Comparison of ENCODE assay signal across 8 mouse cellular contexts in genomic region chr10:75098446-75099183, GRCm38 (mm10). TPM values are rescaled to one million over a fixed set of nuclear protein-coding genes. Genes with fewer than 3 reads are reported as not detected.
DNase-seq lines count a peak whose midpoint lies in the region; ATAC-seq and TF ChIP-seq lines count a peak whose summit lies in the region.

No protein-coding gene starts in this region.

- no peak overlapping the region for H3K27ac ChIP-seq in hindbrain, postnatal 0 days

- no peak overlapping the region for H3K4me2 ChIP-seq in hindbrain, postnatal 0 days (ENCODE audit: low read depth, low read length)

- WGBS in hindbrain, postnatal 0 days, result 28% methylated on average over 10 of the region's 10 CpGs

- peak; percentile 23 for DNase-seq in cerebellum, adult 11-12 months
- no peak for DNase-seq in cerebellum, postnatal 4 days (ENCODE audit: low spot score in 2 of 2)
- peak; percentile 83 for DNase-seq in embryo, embryonic 11 days
- peak; percentile 31 for DNase-seq in hindbrain, postnatal 0 days (ENCODE audit: low spot score)
- DNase-seq in lung, postnatal 4 days, result peak; percentile 36 to 79
- no peak for DNase-seq in heart, postnatal 36 days
- DNase-seq in gastrocnemius, adult 18-20 months (ENCODE audit: low spot score), result no peak
- DNase-seq in cerebellum, postnatal 14 days, result no peak

- H3K9me3 ChIP-seq in hindbrain, postnatal 0 days (ENCODE audit: low read length), result no peaks in the 10 kb centered on the region

- intact Hi-C loops in heart, postnatal 36 days (cut with DNase I), result no loop called here

- no peak overlapping the region for H3K9ac ChIP-seq in hindbrain, postnatal 0 days (replicated peaks; ENCODE audit: low read length)

- no peak for TF ChIP-seq CTCF in hindbrain, postnatal 0 days (IDR thresholded peaks at IDR 0.05; ENCODE audit: low read depth)

- peaks cover 24% of the 10 kb centered on the region; the same call in 1 of the 2 replicates for H3K4me1 ChIP-seq in hindbrain, postnatal 0 days (ENCODE audit: insufficient read depth, low read length)

- no peaks in the 10 kb centered on the region for H3K36me3 ChIP-seq in hindbrain, postnatal 0 days (ENCODE audit: insufficient read depth, low read length)

- peak; percentile 57 for ATAC-seq in hindbrain, postnatal 0 days

- no peaks in the 10 kb centered on the region for H3K27me3 ChIP-seq in hindbrain, postnatal 0 days (ENCODE audit: insufficient read depth, low read length)

- no peak overlapping the region for H3K4me3 ChIP-seq in hindbrain, postnatal 0 days (ENCODE audit: low read length)

RNA-seq across cellular contexts. Expression of gene Bcr, which starts 38.2 kb away (rescaled TPM):
- 54.4 and 61.4 TPM in 2 replicates for total RNA-seq in hindbrain, postnatal 0 days (2014; rRNA removed)
- polyA plus RNA-seq in hindbrain, postnatal 0 days (2015; fragmentation: Nextera tagmentation; extraction: Ambion mirVana), result 10.1 and 10.5 TPM in 2 replicates
- 1 to 10 TPM; 8.3 to 9.1 TPM for total RNA-seq in heart, postnatal 36 days (2021)
- 1 to 10 TPM; 5.0 to 6.0 TPM for total RNA-seq in gastrocnemius, adult 18-20 months (2021)

Comparison
In these comparisons a context has a peak if more than half of its experiments do, and no peak if none do; other contexts are left out.
1. DNase-seq: peak in cerebellum, adult 11-12 months (single experiment), embryo, embryonic 11 days (single experiment), hindbrain, postnatal 0 days (single experiment) and lung, postnatal 4 days (2 of 2); none in cerebellum, postnatal 4 days (0 of 2), heart, postnatal 36 days (0 of 2), gastrocnemius, adult 18-20 months (single experiment) and cerebellum, postnatal 14 days (0 of 2).